Mouse (Mus musculus) lung, postnatal 0 days (tissue): ENCODE results near the gene Zfr.

Experiments used
- CTCF ChIP-seq: IDR thresholded peaks from 2 replicates; pipeline ENCODE4 v1.5.1; 2016; ENCODE audit warnings: antibody characterized with exemption, mild to moderate bottlenecking
- EP300 ChIP-seq: IDR thresholded peaks from 2 replicates; pipeline ENCODE4 v1.6.1; 2016; ENCODE audit warnings: antibody characterized with exemption, mild to moderate bottlenecking, control low read depth

DNA sequence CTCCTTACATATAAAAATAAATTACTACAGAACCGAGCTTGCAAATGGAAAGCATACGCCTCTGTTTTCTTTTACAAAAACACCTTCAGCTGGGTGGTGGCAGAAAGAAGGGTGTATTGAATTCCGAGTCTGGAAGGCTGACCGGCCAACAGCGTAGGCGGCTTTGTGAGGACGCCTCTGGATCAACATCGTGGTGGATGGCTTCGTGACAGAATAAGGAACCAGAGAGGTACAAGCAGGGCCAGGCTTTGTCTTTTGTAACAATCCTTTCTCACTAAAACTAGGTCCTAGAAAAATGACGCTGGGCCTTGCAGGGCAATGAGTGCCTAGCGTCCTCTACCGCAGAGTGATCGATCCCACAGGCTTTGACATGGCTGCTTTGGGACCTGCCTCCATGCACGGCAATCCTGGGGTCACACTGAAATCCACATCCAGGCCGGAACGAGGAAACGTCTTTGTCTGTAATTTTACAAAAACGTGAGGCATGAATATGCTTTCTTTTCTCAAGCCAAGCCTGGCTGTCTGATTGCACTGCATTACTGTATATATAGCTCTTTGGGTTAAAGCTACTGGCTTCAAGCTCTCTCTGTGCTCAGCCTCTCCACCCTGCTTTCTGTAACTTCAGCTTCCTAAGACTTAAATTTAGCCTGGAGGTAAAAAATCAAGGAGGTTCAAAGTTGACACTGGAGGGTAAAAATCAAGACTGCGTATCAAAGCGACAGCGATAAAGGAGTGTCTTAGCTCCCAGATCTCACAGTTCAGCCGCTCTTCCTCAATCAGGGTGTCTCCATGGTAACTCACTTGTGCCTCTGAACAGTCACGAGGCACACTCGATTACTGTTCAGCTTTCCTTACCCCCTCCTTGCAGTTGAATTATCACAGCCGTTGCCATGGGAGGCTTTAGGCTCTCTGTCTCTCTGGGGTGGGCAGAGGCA lies 24.3 kb upstream of the Zfr start:
- TF ChIP-seq CTCF = no peak
- TF ChIP-seq EP300 = no peak
